Mouse (Mus musculus): ENCODE measurements at regions not wholly inside any gene's neighbourhood (a gene's known extent, or its start where the extent isn't known, plus 50 kb on each side); places are given as distances from the start of the nearest gene placed in this dataset.
"Not testable (repeated sequence)": the region's sequence is repeated elsewhere in the genome, so short reads cannot be mapped to it uniquely, and the experiment has no call there.

- DNase-seq (ENCODE audit: low spot score in 2 of 2), result no peak
Measured at GRCm38 (mm10) chr17:49278973-49279727, 149.0 kb upstream of the Mocs1 start.

GRCm38 (mm10) chr17:49281344-49281743 is 146.8 kb upstream of the Mocs1 start:
- DNase-seq (ENCODE audit: low spot score in 2 of 2), result no peak

GRCm38 (mm10) chr17:49282498-49282897 is 145.7 kb upstream of the Mocs1 start:
- DNase-seq (ENCODE audit: low spot score in 2 of 2), result no peak

GRCm38 (mm10) chr17:49283491-49283890 is 144.7 kb upstream of the Mocs1 start:
- no peak for DNase-seq (ENCODE audit: low spot score in 2 of 2)

GRCm38 (mm10) chr17:49291636-49292035 is 136.5 kb upstream of the Mocs1 start:
- no peak for DNase-seq (ENCODE audit: low spot score in 2 of 2)

GRCm38 (mm10) chr17:49304461-49304860 is 123.7 kb upstream of the Mocs1 start:
- DNase-seq (ENCODE audit: low spot score in 2 of 2), result no peak

GRCm38 (mm10) chr17:49305116-49305515 is 123.0 kb upstream of the Mocs1 start:
- DNase-seq (ENCODE audit: low spot score in 2 of 2), result no peak

GRCm38 (mm10) chr17:49309079-49309478 is 119.1 kb upstream of the Mocs1 start:
- DNase-seq (ENCODE audit: low spot score in 2 of 2), result no peak

GRCm38 (mm10) chr17:49314196-49314595 is 114.0 kb upstream of the Mocs1 start:
- no peak for DNase-seq (ENCODE audit: low spot score in 2 of 2)

GRCm38 (mm10) chr17:49327524-49327923 is 100.6 kb upstream of the Mocs1 start:
- no peak for DNase-seq (ENCODE audit: low spot score in 2 of 2)

- DNase-seq (ENCODE audit: low spot score in 2 of 2), result no peak
Measured at GRCm38 (mm10) chr17:49335318-49335717, 92.8 kb upstream of the Mocs1 start.

GRCm38 (mm10) chr17:49337881-49338280 is 90.3 kb upstream of the Mocs1 start:
- no peak for DNase-seq (ENCODE audit: low spot score in 2 of 2)

- DNase-seq (ENCODE audit: low spot score in 2 of 2), result no peak
Measured at GRCm38 (mm10) chr17:49342636-49343035, 85.5 kb upstream of the Mocs1 start.

- DNase-seq (ENCODE audit: low spot score in 2 of 2), result no peak
Measured at GRCm38 (mm10) chr17:49346701-49347100, 81.5 kb upstream of the Mocs1 start.

GRCm38 (mm10) chr17:49349328-49349727 is 78.8 kb upstream of the Mocs1 start:
- no peak for DNase-seq (ENCODE audit: low spot score in 2 of 2)

GRCm38 (mm10) chr17:49359212-49359611 is 69.0 kb upstream of the Mocs1 start:
- DNase-seq (ENCODE audit: low spot score in 2 of 2), result no peak

- not testable (repeated sequence) for DNase-seq (ENCODE audit: low spot score in 2 of 2)
Measured at GRCm38 (mm10) chr17:49360251-49360650, 67.9 kb upstream of the Mocs1 start.

- DNase-seq (ENCODE audit: low spot score in 2 of 2), result no peak
Measured at GRCm38 (mm10) chr17:49367791-49368190, 60.4 kb upstream of the Mocs1 start.

- no peak for DNase-seq (ENCODE audit: low spot score in 2 of 2)
Measured at GRCm38 (mm10) chr17:49368476-49369269, 59.5 kb upstream of the Mocs1 start.

- no peak for DNase-seq (ENCODE audit: low spot score in 2 of 2)
Measured at GRCm38 (mm10) chr17:49377626-49378025, 50.5 kb upstream of the Mocs1 start.

All from spleen, postnatal 4 days (tissue).